Mouse (Mus musculus): ENCODE data around the gene Map3k19.

- TF ChIP-seq CTCF (IDR thresholded peaks at IDR 0.05) (no peak), EP300 (IDR thresholded peaks at IDR 0.05) (no peak)
Measured at GRCm38 (mm10) chr1:127861900-127862299, 7.1 kb upstream of the Map3k19 start.
